Mouse (Mus musculus) megakaryocyte progenitor cell, adult 5-6 weeks (primary cell): ENCODE data around the gene Wdr25. TPM values are rescaled to one million over a fixed set of nuclear protein-coding genes. Genes with fewer than 3 reads are reported as not detected.
A peak's percentile ranks its signal among the peaks of the same experiment; 100 is the strongest.

Experiments used
- ATAC-seq: replicated peaks from 2 replicates; pipeline ENCODE4 v1.8.0; 2016; ENCODE audit warnings: mild to moderate bottlenecking, moderate TSS enrichment, inconsistent platforms; ENCODE audit not compliant: poor library complexity
- total RNA-seq, 2 experiments: library from RNA; stranded (forward) in 1 of 2; stranded (reverse) in 1 of 2; fragments of 157-497, 149-512 nt in 1 of 2; fragments of 200-1000 nt in 1 of 2; gene quantifications; 2 replicates each; pipeline versions ENCODE4 v1.2.3 to v1.2.4; 2015 to 2017

The Wdr25 gene
- total RNA-seq, 2 experiments from 2014 or later: 3.0 to 4.7 TPM

- ATAC-seq: no peak
These were observed 993 bp downstream of the Wdr25 start for GRCm38 (mm10) chr12:108894432-108894816.

- ATAC-seq: peak; percentile 45
These were observed 2.6 kb downstream of the Wdr25 start for GRCm38 (mm10) chr12:108896006-108896405.

- ATAC-seq: peak; percentile 27; the same call in 1 of the 2 replicates
These were observed 7.9 kb downstream of the Wdr25 start for GRCm38 (mm10) chr12:108901346-108901745.

GRCm38 (mm10) chr12:108902940-108903339 is 9.5 kb downstream of the Wdr25 start:
- peak; percentile 95 for ATAC-seq

- peak; percentile 45; the same call in 1 of the 2 replicates for ATAC-seq
These were observed 10.3 kb downstream of the Wdr25 start for GRCm38 (mm10) chr12:108903600-108904275.

GRCm38 (mm10) chr12:108904276-108904653 is 10.8 kb downstream of the Wdr25 start:
- ATAC-seq: no peak

- ATAC-seq: no peak
These were observed 12.3 kb downstream of the Wdr25 start for GRCm38 (mm10) chr12:108905620-108906302.

GRCm38 (mm10) chr12:108906398-108906797 is 13.0 kb downstream of the Wdr25 start:
- ATAC-seq: no peak

GRCm38 (mm10) chr12:108909846-108910433 is 16.5 kb downstream of the Wdr25 start:
- ATAC-seq: no peak

GRCm38 (mm10) chr12:108912442-108912841 is 19.0 kb downstream of the Wdr25 start:
- ATAC-seq: 0 out of 2 replicates have a peak, but pooled peaks have one; percentile 4

- ATAC-seq: 0 out of 2 replicates have a peak, but pooled peaks have one; percentile 5
These were observed 20.8 kb downstream of the Wdr25 start for GRCm38 (mm10) chr12:108914198-108914597.

GRCm38 (mm10) chr12:108914709-108915340 is 21.4 kb downstream of the Wdr25 start:
- ATAC-seq: 0 out of 2 replicates have a peak, but pooled peaks have one; percentile 24

- ATAC-seq: no peak
These were observed 22.5 kb downstream of the Wdr25 start for GRCm38 (mm10) chr12:108915893-108916292.

- ATAC-seq: no peak
These were observed 23.1 kb downstream of the Wdr25 start for GRCm38 (mm10) chr12:108916447-108917042.

GRCm38 (mm10) chr12:108917509-108917908 is 24.1 kb downstream of the Wdr25 start:
- peak; percentile 25; the same call in 1 of the 2 replicates for ATAC-seq

- peak; percentile 66 for ATAC-seq
These were observed 25.3 kb downstream of the Wdr25 start for GRCm38 (mm10) chr12:108918753-108919152.

- no peak for ATAC-seq
These were observed 33.2 kb downstream of the Wdr25 start for GRCm38 (mm10) chr12:108926606-108927111.

- ATAC-seq: no peak
These were observed 34.8 kb downstream of the Wdr25 start for GRCm38 (mm10) chr12:108928249-108928648.

- no peak for ATAC-seq
These were observed 36.0 kb downstream of the Wdr25 start for GRCm38 (mm10) chr12:108929475-108929874.

GRCm38 (mm10) chr12:108931341-108932053 is 38.1 kb downstream of the Wdr25 start:
- no peak; the same call in 1 of the 2 replicates for ATAC-seq
